Mouse (Mus musculus) left cerebral cortex, postnatal 10 days (tissue): ENCODE data around the gene Gnl2. TPM values are rescaled to one million over a fixed set of nuclear protein-coding genes. Genes with fewer than 3 reads are reported as not detected.

ENCODE experiments used
- DNase-seq, 2 experiments: peaks; one replicate each; pipeline ENCODE4 v3.0.0; 2021 to 2022; ENCODE audit warnings: low spot score in 2 of 2, mixed read lengths in 1 of 2; ENCODE audit errors: extremely low spot score in 1 of 2
- intact Hi-C: fragments of 180-260 bp; cut with DNase I; formaldehyde crosslinking; loops from one replicate; pipeline ENCODE4 v1.15.1; 2025
- total RNA-seq, 2 experiments: library from RNA; stranded (reverse); gene quantifications; 2 replicates each; pipeline ENCODE4 v1.2.3; 2021

The Gnl2 gene
- total RNA-seq, 2 experiments from 2014 or later: 75.2 to 77.3 TPM

DNA sequence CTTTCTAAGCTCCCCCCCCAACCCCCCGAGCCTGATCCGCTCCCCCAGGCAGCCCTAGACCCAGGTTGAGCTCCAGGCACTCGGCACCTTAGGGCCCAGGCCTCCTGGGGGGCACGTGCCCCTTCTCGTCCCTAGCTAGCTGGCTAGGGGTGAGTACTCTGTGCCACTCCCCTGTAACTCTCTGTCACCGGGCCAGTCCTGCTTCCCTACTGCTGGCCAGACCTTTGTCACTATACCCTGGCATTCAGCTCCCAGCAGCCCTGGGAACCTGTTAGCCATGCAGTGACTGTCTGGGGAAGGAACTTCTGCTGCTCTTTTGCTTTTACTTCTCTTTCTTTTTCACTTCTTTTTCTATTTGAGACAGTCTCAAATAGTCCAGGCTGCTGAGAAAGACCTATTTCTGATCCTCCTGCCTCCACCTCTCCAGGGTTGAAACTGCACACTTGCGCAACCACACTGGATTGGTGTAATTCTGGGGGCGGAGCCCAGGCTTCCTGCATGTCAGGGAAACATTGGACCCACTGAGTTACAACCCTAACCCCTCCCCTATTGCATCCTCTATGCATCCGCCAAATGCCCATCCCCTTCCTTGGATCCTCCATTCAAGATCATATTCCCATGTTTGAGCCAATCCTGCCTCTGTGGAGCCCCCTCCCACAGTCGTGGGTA, 18.8 kb upstream of the Gnl2 start:
- intact Hi-C loops: no loop called here
- no peak for DNase-seq

DNA sequence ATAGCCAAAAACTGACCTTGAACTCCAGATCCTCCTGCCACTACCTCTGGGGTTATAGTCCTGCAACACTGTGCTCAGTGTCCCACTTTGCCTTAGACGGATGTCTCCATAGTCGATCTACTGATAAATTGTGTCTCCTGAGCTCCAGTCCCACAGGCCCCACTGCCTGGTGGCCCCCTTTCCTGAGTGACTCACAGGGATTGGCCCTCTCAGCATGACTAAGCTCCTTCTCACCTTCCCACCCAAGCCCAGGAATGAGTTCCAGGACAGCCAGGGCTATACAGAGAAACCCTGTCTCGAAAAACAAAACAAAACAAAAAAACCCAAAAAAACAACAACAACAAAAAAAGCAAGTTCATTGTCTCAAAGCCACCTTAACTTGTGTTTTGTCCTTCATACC, 16.8 kb upstream of the Gnl2 start:
- intact Hi-C loops: no loop called here
- no peak for DNase-seq

GRCm38 (mm10) chr4:125002978-125003377, 13.4 kb upstream of the Gnl2 start:
- intact Hi-C loops: no loop called here
- no peak for DNase-seq

DNA sequence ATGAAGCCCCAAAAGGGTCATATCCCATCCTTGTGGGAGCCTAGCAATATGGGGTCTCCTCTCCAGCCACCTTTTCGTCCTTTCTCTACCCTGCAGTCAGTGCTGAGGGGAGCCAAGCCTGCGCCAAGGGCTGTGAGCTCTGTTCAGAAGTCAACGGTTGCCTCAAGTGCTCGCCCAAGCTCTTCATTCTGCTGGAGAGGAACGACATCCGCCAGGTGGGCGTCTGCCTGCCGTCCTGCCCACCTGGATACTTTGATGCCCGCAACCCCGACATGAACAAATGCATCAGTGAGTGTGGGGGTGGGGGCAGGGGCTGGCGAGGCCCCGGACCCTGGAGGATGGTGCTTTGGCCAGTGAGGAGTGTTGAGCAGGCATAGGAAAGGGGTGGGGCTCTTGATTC, 11.5 kb upstream of the Gnl2 start:
- no peak for DNase-seq
- intact Hi-C loops: no loop called here

- DNase-seq: no peak
- intact Hi-C loops: no loop called here
These were observed 8.9 kb upstream of the Gnl2 start for GRCm38 (mm10) chr4:125007460-125007859.

DNA sequence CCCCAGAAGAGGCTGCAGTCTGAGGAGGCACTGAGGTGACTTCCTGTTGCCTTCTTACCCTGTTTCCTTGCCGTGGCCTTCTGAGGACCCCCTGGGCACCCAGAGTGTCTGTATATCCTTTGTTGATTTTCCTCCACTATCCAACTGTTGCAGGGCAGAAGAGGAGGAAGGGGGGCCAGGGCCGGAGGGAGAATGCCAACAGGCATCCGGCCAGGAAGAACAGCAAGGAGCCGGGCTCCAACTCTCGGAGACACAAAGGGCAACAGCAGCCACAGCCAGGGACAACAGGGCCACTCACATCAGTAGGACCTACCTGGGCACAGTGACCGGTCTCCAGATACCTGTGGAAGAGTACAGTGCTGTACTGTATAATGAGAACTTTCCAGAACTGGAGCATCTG, 8.2 kb upstream of the Gnl2 start:
- intact Hi-C loops: no loop called here
- no peak for DNase-seq

DNA sequence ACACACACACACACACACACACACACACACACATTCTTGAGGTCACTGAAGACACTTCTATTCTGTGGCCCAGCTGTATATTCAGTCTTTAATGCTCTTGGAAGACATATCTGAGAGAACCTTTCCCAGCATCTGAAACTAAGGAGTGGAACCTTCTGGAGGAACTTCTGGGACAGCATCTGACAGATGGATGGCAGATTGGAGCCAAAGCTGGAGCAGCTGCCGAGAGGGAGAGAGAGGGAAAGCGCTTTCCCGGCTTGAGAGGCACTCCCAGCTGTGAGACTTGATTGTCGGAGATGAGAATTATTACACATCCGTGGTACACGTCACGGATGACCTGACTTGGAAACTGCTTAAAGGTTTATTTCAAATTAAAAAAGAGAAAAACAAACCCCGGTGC, 7.7 kb upstream of the Gnl2 start:
- no peak for DNase-seq
- intact Hi-C loops: no loop called here

DNA sequence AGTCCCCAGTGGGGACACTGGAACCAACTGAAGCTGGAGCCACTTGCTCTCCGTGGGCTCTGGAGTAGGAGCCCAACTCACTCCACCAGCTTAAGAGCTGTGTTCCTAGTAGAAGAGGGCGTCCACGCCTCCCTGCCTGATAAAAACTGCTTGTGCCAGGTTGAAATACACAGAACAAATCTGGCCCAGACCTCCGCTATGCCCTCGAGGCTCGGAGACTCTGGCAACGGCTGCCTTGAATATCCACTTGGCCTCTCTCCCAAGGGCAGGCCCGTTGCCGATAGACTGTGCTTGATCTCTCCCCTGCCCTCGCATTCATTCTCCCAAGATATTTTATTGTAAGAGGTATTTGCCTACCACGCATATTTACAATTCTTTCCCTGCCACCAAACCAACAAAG, 1.0 kb downstream of the Gnl2 start:
- DNase-seq: no peak
- intact Hi-C loops: no loop called here

DNA sequence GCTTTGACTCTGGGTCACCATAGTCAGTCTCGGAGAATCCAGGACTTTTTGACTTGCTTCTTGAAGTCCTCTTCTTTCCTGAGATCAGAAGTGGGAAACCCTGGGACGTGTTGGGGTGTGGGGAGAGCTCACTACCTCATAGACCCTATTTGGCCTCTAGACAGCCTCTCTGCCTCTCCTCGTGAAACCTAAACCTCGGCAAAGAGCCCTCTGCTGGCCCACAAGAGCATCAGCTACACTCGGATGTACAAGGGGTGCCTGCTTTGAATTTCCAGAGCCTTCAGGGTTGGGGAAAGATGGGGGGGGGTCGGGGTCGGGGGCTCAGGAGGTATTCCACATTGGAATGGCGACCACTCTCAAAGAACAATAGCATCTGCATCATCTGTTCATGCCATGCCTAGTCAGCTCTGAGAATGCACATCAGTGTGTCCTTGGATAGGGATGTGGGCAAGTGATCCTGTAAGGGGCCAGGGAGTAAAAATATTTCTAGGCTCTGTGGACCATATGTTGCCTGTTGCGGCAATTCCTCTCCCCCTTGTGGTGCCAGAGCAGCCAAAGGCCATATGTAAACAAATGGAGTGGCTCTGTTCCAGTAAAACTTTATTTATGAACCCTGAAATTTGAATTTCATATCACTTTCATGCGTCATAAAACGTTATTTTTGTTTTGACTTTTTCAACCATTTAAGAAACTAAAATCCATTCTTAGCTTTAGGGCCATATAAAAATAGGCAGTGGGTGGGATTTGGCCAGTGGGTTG, 4.6 kb downstream of the Gnl2 start:
- no peak for DNase-seq
- intact Hi-C loops: no loop called here

- peak; percentile 90 to 96 for DNase-seq
- intact Hi-C loops: no loop called here
These were observed 13.7 kb downstream of the Gnl2 start for GRCm38 (mm10) chr4:125029891-125030614.

DNA sequence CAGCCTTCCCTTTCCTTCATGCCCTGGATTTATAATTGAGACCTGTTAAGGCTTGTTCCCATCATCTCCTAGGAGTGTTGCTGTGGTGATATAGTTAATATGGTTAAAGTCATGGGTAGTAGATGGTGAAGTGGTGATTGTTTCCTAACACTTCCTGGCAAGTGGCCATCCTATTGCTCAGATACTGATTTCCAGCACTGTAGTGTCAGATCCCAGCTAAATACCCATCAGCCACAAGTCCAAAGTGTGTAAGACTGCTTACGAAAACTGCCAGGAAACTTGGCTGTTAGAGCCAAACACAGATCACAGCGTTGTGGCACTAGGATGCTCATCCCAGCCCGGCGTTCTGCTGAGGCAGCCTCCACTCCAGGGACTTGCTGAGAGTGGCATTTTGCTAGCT, 18.0 kb downstream of the Gnl2 start:
- intact Hi-C loops: no loop called here
- no peak for DNase-seq

GRCm38 (mm10) chr4:125044454-125044853, 28.1 kb downstream of the Gnl2 start:
- intact Hi-C loops: no loop called here

DNA sequence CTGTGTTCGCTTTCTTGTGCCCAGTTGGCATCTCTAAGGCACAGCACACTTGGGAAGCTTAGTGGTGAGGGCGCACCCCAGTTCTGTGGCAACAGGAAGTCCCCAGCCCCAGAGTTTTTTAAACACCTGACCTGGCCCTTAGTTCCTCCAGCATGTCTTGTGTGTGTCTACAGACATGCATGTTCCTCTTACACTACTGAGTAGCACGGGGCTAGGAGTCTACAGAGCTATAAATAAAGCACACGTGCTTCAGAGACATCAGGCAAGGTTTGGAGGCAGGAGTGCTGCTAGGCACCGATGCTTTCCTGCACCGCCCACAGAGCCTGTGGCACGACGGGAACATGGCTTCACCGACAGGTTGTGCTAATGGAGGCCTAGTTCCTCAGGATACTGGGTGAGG, 39.0 kb downstream of the Gnl2 start:
- intact Hi-C loops: no loop called here
- no peak for DNase-seq

More at GRCm38 (mm10) chr4:125044454-125044853, 28.1 kb downstream of the Gnl2 start:
- DNase-seq: no peak

GRCm38 (mm10) chr4:125056476-125056875, 40.1 kb downstream of the Gnl2 start:
- no peak for DNase-seq
- intact Hi-C loops: no loop called here

- no peak for DNase-seq
- intact Hi-C loops: no loop called here
These were observed 40.9 kb downstream of the Gnl2 start for GRCm38 (mm10) chr4:125057273-125057672.

DNA sequence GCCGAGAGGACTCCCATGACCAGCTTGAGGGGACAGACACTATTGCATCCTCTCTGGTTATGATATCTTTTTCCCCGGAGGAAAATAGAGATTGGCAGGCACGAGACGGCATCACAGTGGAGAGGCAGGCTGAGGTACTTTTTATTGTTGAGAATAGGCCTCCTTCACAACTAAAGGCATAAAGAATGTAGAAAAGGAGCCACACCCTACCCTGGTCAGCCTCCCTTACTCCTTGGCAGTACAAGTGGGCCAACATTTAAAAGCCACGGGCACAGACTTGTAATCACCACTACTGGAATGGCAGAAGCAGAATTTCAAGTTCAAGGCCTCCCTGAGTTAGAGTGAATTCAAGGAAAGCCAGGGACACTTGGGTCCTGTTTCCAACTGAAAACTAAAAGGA, 41.6 kb downstream of the Gnl2 start:
- DNase-seq: no peak
- intact Hi-C loops: no loop called here

- DNase-seq: peak; percentile 56 to 70
- intact Hi-C loops: loop anchor here (1.0 kb wide), 1 partner anchor 116 kb away; no protein-coding TSS in a partner anchor
These were observed 42.6 kb downstream of the Gnl2 start for GRCm38 (mm10) chr4:125059025-125059424.

GRCm38 (mm10) chr4:125063829-125064228, 47.4 kb downstream of the Gnl2 start:
- intact Hi-C loops: no loop called here

GRCm38 (mm10) chr4:125065517-125066307, 49.3 kb downstream of the Gnl2 start, which contains the start of gene Dnali1:
Gene Dnali1, minus strand, starts transcription at chr4:125065703.
- intact Hi-C loops: no loop called here

More at GRCm38 (mm10) chr4:125063829-125064228, 47.4 kb downstream of the Gnl2 start:
- DNase-seq: no peak

More at GRCm38 (mm10) chr4:125065517-125066307, 49.3 kb downstream of the Gnl2 start, which contains the start of gene Dnali1:
- peak in 1 of 2 experiments; percentile 69 for DNase-seq
